In genomic region chr14:122637798-122638555, GRCm38 (mm10) we compare ENCODE assay signal across 11 mouse cellular contexts.
DNase-seq lines count a peak whose midpoint lies in the region; ATAC-seq and TF ChIP-seq lines count a peak whose summit lies in the region.
"Had no signal": no experiment of that assay in that cellular context is flagged by ENCODE, and none has a peak within 500 bp of the region (broad histone marks: within the 10 kb centered on the region; RNA-seq: fewer than 3 reads in every experiment).

No protein-coding gene starts in this region.

- no peak overlapping the region for H3K4me3 ChIP-seq in intestine, postnatal 0 days (ENCODE audit: low read depth, low read length)
- H3K4me3 ChIP-seq in intestine, embryonic 15.5 days (replicated peaks) = no peak overlapping the region
- H3K4me3 ChIP-seq: midbrain, embryonic 15.5 days had no signal

- H3K9me3 ChIP-seq in intestine, postnatal 0 days (ENCODE audit: control insufficient read depth) = no peaks in the 10 kb centered on the region
- H3K9me3 ChIP-seq in intestine, embryonic 15.5 days = no peaks in the 10 kb centered on the region
- H3K9me3 ChIP-seq: midbrain, embryonic 15.5 days had no signal

- H3K27ac ChIP-seq in intestine, postnatal 0 days (ENCODE audit: low read depth, low read length) = no peak overlapping the region
- H3K27ac ChIP-seq in intestine, embryonic 15.5 days = no peak overlapping the region
- H3K27ac ChIP-seq: liver, embryonic 14.5 days; midbrain, embryonic 15.5 days had no signal

- no peak overlapping the region for H3K9ac ChIP-seq in intestine, postnatal 0 days (ENCODE audit: low read depth, low read length)
- H3K9ac ChIP-seq in intestine, embryonic 15.5 days = no peak overlapping the region
- H3K9ac ChIP-seq: liver, embryonic 14.5 days; midbrain, embryonic 15.5 days had no signal

- no peak for ATAC-seq in CD4-positive, CD25-positive, alpha-beta regulatory T cell, adult 4 months
- ATAC-seq in intestine, postnatal 0 days = no peak
- no peak for ATAC-seq in intestine, embryonic 15.5 days
- ATAC-seq: midbrain, embryonic 15.5 days had no signal

- WGBS in intestine, postnatal 0 days = 68% methylated on average over 5 of the region's 5 CpGs
- WGBS in intestine, embryonic 15.5 days = 68% methylated on average over 5 of the region's 5 CpGs

- H3K27me3 ChIP-seq in intestine, postnatal 0 days (replicated peaks; ENCODE audit: control insufficient read depth, insufficient read depth, low read length) = no peaks in the 10 kb centered on the region
- H3K27me3 ChIP-seq in intestine, embryonic 15.5 days (replicated peaks) = no peaks in the 10 kb centered on the region
- H3K27me3 ChIP-seq: midbrain, embryonic 15.5 days had no signal

- no peak overlapping the region for H3K4me2 ChIP-seq in intestine, postnatal 0 days (replicated peaks; ENCODE audit: low read depth)
- no peak overlapping the region for H3K4me2 ChIP-seq in intestine, embryonic 15.5 days (replicated peaks)
- H3K4me2 ChIP-seq: midbrain, embryonic 15.5 days had no signal

- TF ChIP-seq CTCF in intestine, postnatal 0 days (IDR thresholded peaks at IDR 0.05; ENCODE audit: low read depth) = peak; percentile 20; the same call in 1 of the 2 replicates

- no peaks in the 10 kb centered on the region for H3K36me3 ChIP-seq in intestine, postnatal 0 days (ENCODE audit: control insufficient read depth, insufficient read depth)
- no peaks in the 10 kb centered on the region for H3K36me3 ChIP-seq in intestine, embryonic 15.5 days
- H3K36me3 ChIP-seq: midbrain, embryonic 15.5 days had no signal

- no peaks in the 10 kb centered on the region for H3K4me1 ChIP-seq in intestine, postnatal 0 days (replicated peaks; ENCODE audit: control insufficient read depth, insufficient read depth, low read length)
- no peaks in the 10 kb centered on the region for H3K4me1 ChIP-seq in intestine, embryonic 15.5 days (replicated peaks)
- H3K4me1 ChIP-seq: midbrain, embryonic 15.5 days had no signal

- peak; percentile 7 for DNase-seq in CD4-positive, CD25-positive, alpha-beta regulatory T cell, adult 2 months (ENCODE audit: low read depth, low spot score)
- DNase-seq in A20 (ENCODE audit: low read depth, low spot score) = peak; percentile 38
- peak; percentile 56 for DNase-seq in embryo, embryonic 11 days
- DNase-seq in adrenal gland, adult 8-10 months = no peak
- DNase-seq in thymus, postnatal 4 days = no peak
- DNase-seq: heart, postnatal 36 days had no signal

Comparison
In these comparisons a context has a peak if more than half of its experiments do, and no peak if none do; other contexts are left out.
1. DNase-seq: peak in CD4-positive, CD25-positive, alpha-beta regulatory T cell, adult 2 months (single experiment), A20 (single experiment) and embryo, embryonic 11 days (single experiment); none in adrenal gland, adult 8-10 months (single experiment) and thymus, postnatal 4 days (single experiment).